15 mouse cellular contexts compared by ENCODE assay signal in the genomic region with DNA sequence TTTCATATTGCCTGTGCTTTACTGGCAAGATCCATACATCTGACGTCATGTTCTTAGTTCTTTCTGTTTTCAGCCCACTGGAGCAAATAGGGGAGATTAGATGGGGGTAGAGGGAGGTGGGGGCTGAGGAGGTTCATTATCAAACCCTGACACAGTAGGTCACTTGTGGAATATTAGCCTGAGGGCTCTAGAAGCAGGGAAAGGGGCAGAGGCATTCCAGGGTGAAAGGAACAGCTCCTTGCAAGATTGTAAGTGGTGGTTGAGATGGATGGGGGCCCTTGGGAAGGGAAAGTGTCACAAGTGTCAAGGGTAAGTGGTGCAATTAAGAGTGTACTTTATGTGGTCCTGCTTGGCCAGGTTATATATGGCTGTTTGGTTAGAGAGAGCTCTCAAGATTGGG.
"Had no signal": no experiment of that assay in that cellular context is flagged by ENCODE, and none has a peak within 500 bp of the region (broad histone marks: within the 10 kb centered on the region; RNA-seq: fewer than 3 reads in every experiment).

No protein-coding gene starts in this region.

- DNase-seq: cerebellum, adult 8-10 months; cerebellum, adult 9-10 months; cerebellum, adult 9-11 months; cerebellum, postnatal 10 days; cerebellum, postnatal 14 days; cerebellum, postnatal 25 days; cerebellum, postnatal 36 days; embryo, embryonic 11 days; forebrain, postnatal 0 days; gastrocnemius, adult 2 months; gastrocnemius, postnatal 10 days; gastrocnemius, postnatal 14 days; gastrocnemius, postnatal 25 days; gastrocnemius, postnatal 36 days; heart, adult 2 months had no signal
